Mouse (Mus musculus) lung, embryonic 16.5 days (tissue): ENCODE results near the gene Stab1. TPM values are rescaled to one million over a fixed set of nuclear protein-coding genes. Genes with fewer than 3 reads are reported as not detected.

Experiments used
- ATAC-seq: fragments of 200-750 bp; cut with Nextera tagmentation; 2 replicates; pipeline ENCODE4 v1.8.0; 2017; ENCODE audit warnings: low read depth, mild to moderate bottlenecking, moderate library complexity
- H3K27ac ChIP-seq: fragments of 300-500 bp; sonication (generic); 2 replicates; pipeline ENCODE4 v1.5.1; 2014; ENCODE audit warnings: mild to moderate bottlenecking, control low read depth, low read length
- H3K27me3 ChIP-seq: fragments of 300-500 bp; sonication (generic); 2 replicates; pipeline ENCODE4 v1.6.1; 2014; ENCODE audit warnings: low read depth, low read length, mixed read lengths; ENCODE audit not compliant: control insufficient read depth, insufficient read depth
- H3K36me3 ChIP-seq: fragments of 300-500 bp; sonication (generic); 2 replicates; pipeline ENCODE4 v1.6.1; 2014; ENCODE audit warnings: low read length; ENCODE audit not compliant: control insufficient read depth, insufficient read depth
- H3K4me1 ChIP-seq: fragments of 300-500 bp; sonication (generic); replicated peaks from 2 replicates; pipeline ENCODE4 v1.6.1; 2014; ENCODE audit warnings: low read length, mixed read lengths; ENCODE audit not compliant: control insufficient read depth, insufficient read depth
- H3K4me2 ChIP-seq: fragments of 300-500 bp; sonication (generic); 2 replicates; pipeline ENCODE4 v1.6.1; 2014; ENCODE audit warnings: low read depth, low read length, control low read depth
- H3K4me3 ChIP-seq: fragments of 300-500 bp; sonication (generic); 2 replicates; pipeline ENCODE4 v1.5.1; 2014; ENCODE audit warnings: mild to moderate bottlenecking, low read length, control low read depth
- H3K9ac ChIP-seq: fragments of 300-500 bp; sonication (generic); 2 replicates; pipeline ENCODE4 v1.6.1; 2014; ENCODE audit warnings: low read length, control low read depth
- H3K9me3 ChIP-seq: fragments of 300-500 bp; sonication (generic); 2 replicates; pipeline ENCODE4 v1.6.1; 2016; ENCODE audit warnings: low read length; ENCODE audit not compliant: control insufficient read depth
- WGBS: fragments of 180-500 bp; shearing (Covaris S2); extraction: QIAGEN DNeasy Blood & Tissue Kit; methylation state at CpG from one replicate; pipeline ENCODE4 v1.1.7; 2014; 5-methylcytosine and 5-hydroxymethylcytosine counted together
- polyA plus RNA-seq: library from polyadenylated mRNA; unstranded; fragments of >200 nt; fragmentation: Nextera tagmentation; extraction: Ambion mirVana; gene quantifications from 2 replicates; pipeline ENCODE4 v1.2.1, GENCODE M21; 2015

The Stab1 gene
- polyA plus RNA-seq, 1 experiment from 2014 or later: 52.1 TPM

GRCm38 (mm10) chr14:31197547-31198516 lies 29.4 kb upstream of the Stab1 start:
- Histone ChIP-seq H3K4me1 (peaks cover 27% of the 10 kb centered on the region), H3K27ac (peak overlapping the region; percentile 86), H3K9ac (no peak overlapping the region), H3K27me3 (no peaks in the 10 kb centered on the region), H3K9me3 (no peaks in the 10 kb centered on the region), H3K4me3 (no peak overlapping the region), H3K36me3 (peaks cover 26% of the 10 kb centered on the region), H3K4me2 (peak overlapping the region; percentile 30; the same call in 1 of the 2 replicates)
- 55% methylated on average over 16 of the region's 16 CpGs for WGBS
- peak; percentile 79 for ATAC-seq

GRCm38 (mm10) chr14:31195968-31196367 lies 27.5 kb upstream of the Stab1 start:
- Histone ChIP-seq H3K4me2 (no peak overlapping the region), H3K9me3 (no peaks in the 10 kb centered on the region), H3K36me3 (peaks cover 22% of the 10 kb centered on the region), H3K4me3 (no peak overlapping the region), H3K27ac (peak overlapping the region; percentile 89), H3K27me3 (no peaks in the 10 kb centered on the region), H3K9ac (no peak overlapping the region), H3K4me1 (peaks cover 27% of the 10 kb centered on the region)
- ATAC-seq: no peak

GRCm38 (mm10) chr14:31195521-31195920 lies 27.1 kb upstream of the Stab1 start:
- Histone ChIP-seq H3K4me3 (no peak overlapping the region), H3K4me1 (peaks cover 27% of the 10 kb centered on the region), H3K4me2 (peak overlapping the region; percentile 22; the same call in 1 of the 2 replicates), H3K27me3 (no peaks in the 10 kb centered on the region), H3K9me3 (no peaks in the 10 kb centered on the region), H3K27ac (peak overlapping the region; percentile 89), H3K9ac (peak overlapping the region; percentile 33; the same call in 1 of the 2 replicates), H3K36me3 (peaks cover 27% of the 10 kb centered on the region)
- WGBS: 84% methylated on average over 4 of the region's 4 CpGs
- ATAC-seq: no peak

- 39% methylated on average over 14 of the region's 14 CpGs for WGBS
- H3K9ac ChIP-seq: no peak overlapping the region
- ATAC-seq: peak; percentile 83
- H3K4me3 ChIP-seq: no peak overlapping the region
- peaks cover 23% of the 10 kb centered on the region for H3K4me1 ChIP-seq
- peaks cover 29% of the 10 kb centered on the region for H3K36me3 ChIP-seq
- peak overlapping the region; percentile 22; the same call in 1 of the 2 replicates for H3K4me2 ChIP-seq
- peak overlapping the region; percentile 89 for H3K27ac ChIP-seq
- no peaks in the 10 kb centered on the region for H3K27me3 ChIP-seq
- no peaks in the 10 kb centered on the region for H3K9me3 ChIP-seq
Measured at GRCm38 (mm10) chr14:31194891-31195513, 26.6 kb upstream of the Stab1 start.

GRCm38 (mm10) chr14:31194441-31194840 lies 26.0 kb upstream of the Stab1 start:
- ATAC-seq: peak; percentile 18; the same call in 1 of the 2 replicates
- Histone ChIP-seq H3K4me1 (peaks cover 17% of the 10 kb centered on the region), H3K27me3 (no peaks in the 10 kb centered on the region), H3K9me3 (no peaks in the 10 kb centered on the region), H3K9ac (no peak overlapping the region), H3K4me2 (no peak overlapping the region), H3K4me3 (no peak overlapping the region), H3K36me3 (peaks cover 34% of the 10 kb centered on the region), H3K27ac (peak overlapping the region; percentile 49; the same call in 1 of the 2 replicates)
- 64% methylated on average over 2 of the region's 2 CpGs for WGBS

- Histone ChIP-seq H3K27ac (peak overlapping the region; percentile 49; the same call in 1 of the 2 replicates), H3K9me3 (no peaks in the 10 kb centered on the region), H3K4me1 (peaks cover 13% of the 10 kb centered on the region), H3K36me3 (peaks cover 32% of the 10 kb centered on the region), H3K27me3 (no peaks in the 10 kb centered on the region), H3K4me2 (no peak overlapping the region), H3K4me3 (no peak overlapping the region), H3K9ac (no peak overlapping the region)
- 60% methylated on average over 7 of the region's 7 CpGs for WGBS
- no peak for ATAC-seq
Measured at GRCm38 (mm10) chr14:31193791-31194190, 25.4 kb upstream of the Stab1 start.

- WGBS: 46% methylated on average over 2 of the region's 2 CpGs
- no peak overlapping the region for H3K27ac ChIP-seq
Measured at GRCm38 (mm10) chr14:31191936-31192335, 23.5 kb upstream of the Stab1 start.

GRCm38 (mm10) chr14:31189348-31189747 lies 20.9 kb upstream of the Stab1 start:
- H3K27ac ChIP-seq: 0 out of 2 replicates have a peak overlapping the region, but pooled peaks have one; percentile 36
- no peaks in the 10 kb centered on the region for H3K9me3 ChIP-seq
- WGBS: 88% methylated on average over 3 of the region's 3 CpGs
- H3K9ac ChIP-seq: no peak overlapping the region
- no peak overlapping the region for H3K4me2 ChIP-seq
- no peaks in the 10 kb centered on the region for H3K27me3 ChIP-seq
- peaks cover 59% of the 10 kb centered on the region for H3K36me3 ChIP-seq
- H3K4me3 ChIP-seq: no peak overlapping the region
- H3K4me1 ChIP-seq: no peaks in the 10 kb centered on the region; the same call in 1 of the 2 replicates
- ATAC-seq: no peak

More at GRCm38 (mm10) chr14:31191936-31192335, 23.5 kb upstream of the Stab1 start:
- H3K4me3 ChIP-seq: no peak overlapping the region
- H3K36me3 ChIP-seq: peaks cover 43% of the 10 kb centered on the region
- H3K27me3 ChIP-seq: no peaks in the 10 kb centered on the region
- no peak for ATAC-seq
- H3K4me1 ChIP-seq: peaks cover 12% of the 10 kb centered on the region
- no peak overlapping the region for H3K9ac ChIP-seq
- no peak overlapping the region for H3K4me2 ChIP-seq
- H3K9me3 ChIP-seq: no peaks in the 10 kb centered on the region

- H3K4me1 ChIP-seq: no peaks in the 10 kb centered on the region; the same call in 1 of the 2 replicates
- no peak overlapping the region for H3K9ac ChIP-seq
- 57% methylated on average over 6 of the region's 6 CpGs for WGBS
- H3K4me3 ChIP-seq: no peak overlapping the region
- peak overlapping the region; percentile 36; the same call in 1 of the 2 replicates for H3K27ac ChIP-seq
- H3K4me2 ChIP-seq: no peak overlapping the region
- H3K27me3 ChIP-seq: no peaks in the 10 kb centered on the region
- H3K36me3 ChIP-seq: peaks cover 63% of the 10 kb centered on the region
- ATAC-seq: peak; percentile 82
- no peaks in the 10 kb centered on the region for H3K9me3 ChIP-seq
Measured at GRCm38 (mm10) chr14:31188771-31189181, 20.3 kb upstream of the Stab1 start.
